ENCODE assay signal across 10 mouse cellular contexts in genomic region chr1:34076701-34077421, GRCm38 (mm10).
A peak's percentile ranks its signal among the peaks of the same experiment; 100 is the strongest.
DNase-seq lines count a peak whose midpoint lies in the region; ATAC-seq and TF ChIP-seq lines count a peak whose summit lies in the region.
"Had no signal": no experiment of that assay in that cellular context is flagged by ENCODE, and none has a peak within 500 bp of the region (broad histone marks: within the 10 kb centered on the region; RNA-seq: fewer than 3 reads in every experiment).

No protein-coding gene starts in this region.

- ATAC-seq in hindbrain, embryonic 13.5 days (ENCODE audit: low FRiP score), result peak; percentile 58; the same call in 1 of the 2 replicates

- in situ Hi-C loops in ES-E14 (cut with MboI; ENCODE audit: low sequenced_read_pairs in 2 of 2, unreplicated experiment in 2 of 2), result no loop called here

- H3K27me3 ChIP-seq in heart, embryonic 10.5 days (ENCODE audit: insufficient read depth, poor library complexity, severe bottlenecking), result no peaks in the 10 kb centered on the region
- H3K27me3 ChIP-seq in hindbrain, embryonic 13.5 days, result no peaks in the 10 kb centered on the region

- H3K4me1 ChIP-seq in heart, embryonic 10.5 days, result peaks cover 37% of the 10 kb centered on the region
- peaks cover 12 to 20% of the 10 kb centered on the region in 2 experiments for H3K4me1 ChIP-seq in ES-E14 (ENCODE audit: control insufficient read depth in 2 of 2, insufficient read depth in 2 of 2, low read length in 2 of 2, poor library complexity in 1 of 2)
- peaks cover 23% of the 10 kb centered on the region for H3K4me1 ChIP-seq in hindbrain, embryonic 13.5 days (replicated peaks)

- H3K36me3 ChIP-seq in heart, embryonic 10.5 days, result no peaks in the 10 kb centered on the region
- H3K36me3 ChIP-seq in ES-E14 (ENCODE audit: control insufficient read depth, insufficient read depth, low read length, poor library complexity, severe bottlenecking), result no peaks in the 10 kb centered on the region
- no peaks in the 10 kb centered on the region for H3K36me3 ChIP-seq in hindbrain, embryonic 13.5 days

- H3K9me3 ChIP-seq in heart, embryonic 10.5 days, result no peaks in the 10 kb centered on the region
- no peaks in the 10 kb centered on the region for H3K9me3 ChIP-seq in ES-E14 (ENCODE audit: control insufficient read depth, insufficient read depth, low read depth, low read length)
- H3K9me3 ChIP-seq in hindbrain, embryonic 13.5 days, result no peaks in the 10 kb centered on the region

- peak overlapping the region; percentile 52 for H3K4me3 ChIP-seq in heart, embryonic 10.5 days
- peak overlapping the region; percentile 15 to 69 for H3K4me3 ChIP-seq in ES-E14 (ENCODE audit: insufficient read depth in 1 of 2, low read depth in 1 of 2, low read length in 2 of 2, poor library complexity in 1 of 2, severe bottlenecking in 1 of 2)
- H3K4me3 ChIP-seq in hindbrain, embryonic 13.5 days, result no peak overlapping the region

- no peak overlapping the region for H3K4me2 ChIP-seq in hindbrain, embryonic 13.5 days

- WGBS in heart, embryonic 10.5 days, result 6% methylated on average over 12 of the region's 12 CpGs
- WGBS in hindbrain, embryonic 13.5 days, result 9% methylated on average over 12 of the region's 12 CpGs

- intact Hi-C loops in heart, postnatal 36 days (cut with DNase I), result no loop called here

- H3K9ac ChIP-seq in ES-E14 (ENCODE audit: insufficient read depth, low read depth, low read length, poor library complexity, severe bottlenecking), result no peak overlapping the region; the same call in 1 of the 2 replicates
- no peak overlapping the region for H3K9ac ChIP-seq in hindbrain, embryonic 13.5 days

- peak overlapping the region; percentile 62 for H3K27ac ChIP-seq in heart, embryonic 10.5 days
- peak overlapping the region; percentile 98 for H3K27ac ChIP-seq in ES-E14 (ENCODE audit: insufficient read depth, low read depth, low read length, poor library complexity, severe bottlenecking)
- no peak overlapping the region for H3K27ac ChIP-seq in hindbrain, embryonic 13.5 days

- DNase-seq in heart, embryonic 10.5 days (ENCODE audit: low spot score), result no peak
- no peak for DNase-seq in heart, postnatal 36 days
- DNase-seq in ES-E14 (ENCODE audit: low read depth, low spot score), result peak; percentile 52
- peak; percentile 42 for DNase-seq in lung, postnatal 10 days
- DNase-seq in ovary, postnatal 14 days (ENCODE audit: low spot score), result no peak
- no peak for DNase-seq in thymus, postnatal 14 days
- no peak for DNase-seq in thymus, postnatal 0 days (ENCODE audit: low spot score)
- DNase-seq: adrenal gland, postnatal 10 days; layer of hippocampus, postnatal 36 days had no signal

TF ChIP-seq in ES-E14, 5 proteins besides CTCF, POLR2A, EP300 and RAD21:
- TF ChIP-seq HCFC1 (IDR thresholded peaks at IDR 0.05; ENCODE audit: borderline replicate concordance, insufficient read depth, low read length) (no peak), MAFK (IDR thresholded peaks at IDR 0.05; ENCODE audit: insufficient read depth, low read depth, low read length) (0 out of 2 replicates have a peak, but pooled peaks have one; percentile 30)

Comparison
In these comparisons a context has a peak if more than half of its experiments do, and no peak if none do; other contexts are left out.
1. DNase-seq: peak in ES-E14 (single experiment) and lung, postnatal 10 days (single experiment); none in heart, embryonic 10.5 days (single experiment), heart, postnatal 36 days (0 of 2), ovary, postnatal 14 days (single experiment), thymus, postnatal 14 days (single experiment) and thymus, postnatal 0 days (single experiment).